Mouse (Mus musculus): ENCODE data around the gene Uts2.
A peak's percentile ranks its signal among the peaks of the same experiment; 100 is the strongest.

The Uts2 gene

DNA sequence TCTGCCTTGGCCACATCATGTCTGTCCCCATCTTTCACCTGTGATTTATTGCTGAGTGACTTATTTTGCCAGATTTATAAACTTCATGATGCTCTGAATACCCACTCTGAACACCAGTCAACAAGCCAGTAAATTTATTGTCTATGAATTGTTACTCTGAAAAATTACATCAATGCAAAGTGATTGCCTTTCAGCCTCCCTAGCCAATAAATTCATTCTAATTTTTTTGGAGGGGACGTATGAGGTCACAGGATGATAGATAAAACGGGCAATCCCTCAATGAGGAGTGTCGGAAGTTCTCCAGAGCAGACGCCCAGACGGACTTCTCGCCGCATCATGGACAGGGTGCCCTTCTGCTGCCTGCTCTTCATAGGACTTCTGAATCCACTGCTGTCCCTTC is at the start of gene Uts2:
Gene Uts2, plus strand, starts transcription at position 301 of the 400 bp plus-strand sequence.
- DNase-seq (ENCODE audit: low spot score) = no peak

- DNase-seq (ENCODE audit: low spot score) = no peak
These were observed 45.9 kb upstream of the Uts2 start for GRCm38 (mm10) chr4:150950972-150951371.

- no peak for DNase-seq (ENCODE audit: low spot score)
These were observed 40.4 kb upstream of the Uts2 start for GRCm38 (mm10) chr4:150956369-150957105.

GRCm38 (mm10) chr4:150957106-150957458 is 39.8 kb upstream of the Uts2 start:
- no peak for DNase-seq (ENCODE audit: low spot score)

GRCm38 (mm10) chr4:150958536-150958935 is 38.4 kb upstream of the Uts2 start:
- no peak for DNase-seq (ENCODE audit: low spot score)

DNA sequence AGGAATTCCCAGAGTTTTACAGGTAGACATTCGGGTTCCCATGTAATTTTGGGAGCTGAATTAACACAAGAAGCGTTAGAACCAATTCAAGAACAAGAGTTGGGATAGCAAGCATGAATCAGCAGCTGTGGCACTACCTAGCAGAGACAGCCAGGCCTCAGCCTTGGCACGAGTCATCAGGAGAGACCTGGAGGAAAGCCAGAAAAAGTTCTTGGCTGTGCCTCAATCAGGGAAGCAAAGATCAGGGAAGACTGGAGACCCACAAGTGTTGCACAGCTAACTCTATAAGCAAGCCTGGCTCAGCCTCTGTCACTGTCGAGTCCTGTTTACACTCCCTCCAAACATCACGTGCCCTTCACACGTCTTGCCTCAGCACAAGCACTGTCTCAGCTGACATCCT is 34.7 kb upstream of the Uts2 start:
- no peak for DNase-seq (ENCODE audit: low spot score)

GRCm38 (mm10) chr4:150963711-150964110 is 33.2 kb upstream of the Uts2 start:
- no peak for DNase-seq (ENCODE audit: low spot score)

DNA sequence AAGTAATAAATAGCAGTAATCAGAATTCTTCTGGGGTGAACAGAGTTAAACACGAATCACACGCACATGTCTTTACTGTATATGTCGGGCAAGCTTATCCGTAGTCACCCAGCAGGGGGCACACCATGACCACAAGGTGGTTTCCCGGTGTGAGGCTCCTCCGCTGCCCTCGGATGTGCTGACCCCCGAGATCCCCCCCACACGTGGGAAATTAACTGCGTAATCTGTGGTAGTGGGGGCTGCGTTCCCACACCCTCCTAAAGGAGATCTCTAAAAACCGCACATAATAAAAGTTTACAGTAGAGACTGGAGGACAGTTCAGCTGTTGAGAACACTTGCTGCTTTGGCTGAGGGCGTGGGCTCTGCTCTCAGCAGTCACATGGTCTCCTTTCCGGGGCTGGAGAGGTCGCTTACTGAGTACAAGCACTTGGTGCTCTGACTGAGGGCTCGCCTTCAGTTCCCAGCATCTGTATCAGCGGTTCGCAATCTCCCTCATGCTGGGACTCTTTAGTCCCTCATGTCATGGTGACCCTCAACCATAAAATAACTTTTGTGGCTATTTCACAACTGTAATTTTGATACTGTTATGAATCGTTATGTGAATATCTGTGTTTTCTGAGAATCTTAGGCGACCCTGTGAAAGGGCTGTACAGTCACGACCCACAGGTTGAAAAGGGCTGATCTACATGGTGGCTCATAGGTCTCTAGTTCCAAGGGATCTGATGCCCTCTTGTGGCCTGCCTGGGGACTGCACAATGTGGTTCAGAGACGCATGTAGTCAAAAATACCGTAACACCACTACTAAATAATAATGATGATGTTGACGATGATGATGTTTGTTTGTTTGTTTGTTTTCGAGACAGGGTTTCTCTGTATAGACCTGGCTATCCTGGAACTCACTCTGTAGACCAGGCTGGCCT is 32.0 kb upstream of the Uts2 start:
- DNase-seq (ENCODE audit: low spot score) = peak; percentile 85

DNA sequence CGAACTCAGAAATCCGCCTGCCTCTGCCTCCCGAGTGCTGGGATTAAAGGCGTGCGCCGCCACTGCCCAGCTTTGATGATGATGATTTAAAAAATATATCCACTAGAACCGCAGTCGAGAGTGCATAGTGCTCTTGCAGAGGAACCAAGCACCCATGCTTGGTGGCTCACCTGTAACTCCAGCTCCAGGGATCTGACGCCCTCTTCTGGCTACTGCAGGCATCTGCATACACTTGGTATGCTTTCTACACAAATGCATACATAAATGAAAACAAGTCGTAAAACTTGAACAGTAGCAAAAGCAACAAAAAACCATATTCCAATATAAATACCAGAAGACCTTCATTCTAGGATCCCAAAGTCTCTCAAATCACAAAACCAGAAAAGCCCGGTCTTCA is 31.3 kb upstream of the Uts2 start:
- DNase-seq (ENCODE audit: low spot score) = peak; percentile 27

DNA sequence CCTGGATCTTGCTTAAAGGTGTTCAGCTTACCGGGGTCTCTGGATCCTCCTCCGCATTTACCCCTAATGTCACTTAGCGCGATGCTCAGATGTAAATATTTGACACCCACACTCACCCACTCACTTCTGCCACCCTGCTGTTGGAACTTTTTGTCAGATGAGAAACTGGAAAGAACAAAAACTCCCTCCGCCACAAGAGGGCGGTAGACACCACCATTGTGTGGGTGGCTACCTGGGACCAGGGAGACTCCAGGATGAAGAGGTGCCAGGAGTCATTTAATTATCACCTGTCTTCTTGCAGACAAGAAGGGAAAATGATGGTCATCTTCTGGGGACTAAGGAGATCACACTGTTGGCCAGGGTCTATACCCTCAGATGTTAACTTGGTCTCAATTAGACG is 30.3 kb upstream of the Uts2 start:
- DNase-seq (ENCODE audit: low spot score) = peak; percentile 50

DNA sequence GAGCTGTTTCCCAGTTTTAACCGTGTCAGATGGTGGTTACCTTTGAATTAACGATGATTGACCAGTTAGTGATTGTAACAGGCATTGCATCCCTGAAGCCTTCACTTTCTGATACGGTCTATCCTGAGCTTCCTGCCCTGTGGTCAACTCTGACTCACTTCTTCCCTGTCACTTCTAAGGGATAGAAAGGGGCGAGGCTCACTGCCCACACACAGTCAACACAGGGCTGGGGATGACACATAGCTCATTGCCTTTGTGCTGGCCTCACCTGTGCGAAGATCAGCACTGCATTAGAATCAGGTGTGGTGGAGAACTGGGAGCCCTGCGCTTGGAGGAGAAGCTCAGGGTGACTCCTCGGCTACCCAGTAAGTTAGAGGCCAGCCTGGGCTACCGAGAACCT is 27.9 kb upstream of the Uts2 start:
- no peak for DNase-seq (ENCODE audit: low spot score)

DNA sequence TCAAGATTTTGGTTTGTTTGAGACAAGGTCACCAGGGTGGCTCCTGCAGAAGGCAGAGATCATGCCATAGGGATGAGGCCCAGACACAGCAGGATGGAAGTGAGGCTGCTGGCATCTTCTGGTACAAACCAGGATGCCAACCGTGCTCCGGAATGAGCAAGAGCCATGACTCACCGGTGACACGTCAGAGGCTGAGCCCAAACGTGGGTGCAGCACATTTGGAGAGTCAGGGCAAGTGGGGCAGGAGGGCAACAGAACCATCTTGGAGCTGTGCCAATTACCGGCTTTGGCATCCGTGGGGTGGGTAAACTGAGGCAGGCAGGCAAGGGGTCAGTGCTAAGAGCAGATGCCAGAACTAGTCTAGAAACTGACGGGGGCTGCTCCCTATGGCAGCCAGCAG is 23.6 kb upstream of the Uts2 start:
- no peak for DNase-seq (ENCODE audit: low spot score)

DNA sequence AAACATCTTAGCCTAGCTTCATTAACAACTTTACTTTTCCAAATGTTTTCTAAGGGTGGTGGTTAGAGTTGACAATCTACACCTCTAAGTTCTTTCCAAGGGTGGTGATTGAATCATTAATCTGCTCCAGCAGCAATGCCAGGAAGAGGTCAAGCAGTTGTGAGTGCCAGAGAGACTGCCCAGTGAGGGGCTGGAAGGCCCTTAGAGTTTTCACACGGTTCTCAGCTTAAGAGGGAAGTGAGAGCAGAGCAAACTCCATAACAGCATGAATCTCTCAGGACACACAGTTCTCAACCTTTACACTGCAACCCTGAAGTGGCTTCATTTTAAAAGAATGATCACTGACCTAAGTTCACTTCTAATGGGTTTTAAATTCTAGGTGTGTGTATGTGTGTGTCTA is 21.8 kb upstream of the Uts2 start:
- DNase-seq (ENCODE audit: low spot score) = no peak

DNA sequence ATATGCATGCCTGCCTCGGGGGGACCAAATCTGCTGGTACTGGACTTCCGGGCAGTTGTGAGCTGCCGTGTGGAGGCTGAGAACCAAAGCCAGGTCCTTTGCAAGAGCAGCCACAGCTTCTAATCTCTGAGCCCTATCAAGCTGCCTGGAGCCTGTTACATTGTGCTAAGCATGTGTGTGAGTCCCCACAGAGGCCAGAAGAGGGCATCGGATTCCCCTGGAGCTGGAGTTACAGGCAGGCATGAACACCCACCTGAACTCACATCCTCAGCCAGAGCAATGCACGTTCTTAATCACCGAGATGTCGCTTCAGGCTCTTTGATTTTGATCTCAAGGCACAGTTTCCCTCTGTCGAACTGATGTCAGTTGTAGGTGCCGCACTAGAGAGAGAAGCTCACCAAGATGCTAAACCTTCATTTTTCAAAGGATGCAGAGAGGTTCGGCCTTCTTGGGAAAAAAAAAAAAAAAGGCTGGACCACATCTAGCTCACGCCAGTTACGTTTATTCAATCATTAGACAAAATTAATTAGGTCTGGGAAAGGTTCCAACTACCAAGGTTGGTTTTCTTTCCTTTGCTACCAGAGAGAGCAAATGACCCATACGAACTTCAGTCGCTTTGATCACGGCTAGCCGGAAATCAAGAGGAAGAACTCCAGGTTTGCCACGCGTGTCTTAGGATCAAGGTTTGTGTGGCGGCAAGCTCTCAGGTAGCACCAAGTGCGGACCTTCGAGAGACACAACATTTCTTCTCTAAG is 18.6 kb upstream of the Uts2 start:
- no peak for DNase-seq (ENCODE audit: low spot score)

GRCm38 (mm10) chr4:150979455-150979854 is 17.4 kb upstream of the Uts2 start:
- DNase-seq (ENCODE audit: low spot score) = no peak

DNA sequence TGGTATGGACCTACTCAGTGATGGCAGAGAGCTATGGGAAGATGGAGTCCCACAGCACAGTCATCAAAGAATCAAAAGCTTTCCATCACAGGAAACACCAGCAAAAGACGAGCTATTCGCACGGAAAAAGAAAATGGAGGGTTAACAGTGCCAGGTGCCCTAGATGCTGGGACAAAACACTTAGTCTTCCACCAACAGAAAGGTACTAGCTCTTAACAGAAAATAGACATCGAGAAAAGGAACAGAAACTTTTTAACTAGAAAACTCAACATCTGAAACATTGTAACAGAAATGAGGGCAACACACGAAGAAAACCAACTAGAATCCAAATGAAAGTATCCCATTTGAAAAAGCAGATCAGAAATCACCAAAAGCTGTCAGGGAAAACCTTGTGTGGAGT is 16.7 kb upstream of the Uts2 start:
- DNase-seq (ENCODE audit: low spot score) = no peak

DNA sequence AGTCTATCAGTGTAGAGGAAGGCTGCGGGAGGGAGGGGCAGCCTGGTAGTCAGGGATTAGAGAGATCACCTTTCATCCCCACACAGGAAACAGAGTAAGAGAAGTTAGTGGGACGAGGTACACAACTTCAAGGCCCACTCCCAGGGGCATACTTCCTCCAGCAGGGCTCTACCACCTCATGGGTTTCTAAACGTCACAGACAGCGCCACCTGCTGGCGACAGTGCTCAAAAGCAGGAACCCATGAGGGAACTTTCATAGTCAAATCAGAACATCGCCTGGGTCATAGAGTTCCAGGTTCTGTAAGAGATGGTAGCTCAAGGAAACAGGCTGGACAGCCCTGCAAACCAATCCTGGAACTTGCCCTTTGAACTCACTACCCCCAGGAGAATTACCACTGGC is 6.7 kb upstream of the Uts2 start:
- peak; percentile 23 for DNase-seq (ENCODE audit: low spot score)

- DNase-seq (ENCODE audit: low spot score) = no peak
These were observed 1.7 kb downstream of the Uts2 start for GRCm38 (mm10) chr4:150998626-150999025.

DNA sequence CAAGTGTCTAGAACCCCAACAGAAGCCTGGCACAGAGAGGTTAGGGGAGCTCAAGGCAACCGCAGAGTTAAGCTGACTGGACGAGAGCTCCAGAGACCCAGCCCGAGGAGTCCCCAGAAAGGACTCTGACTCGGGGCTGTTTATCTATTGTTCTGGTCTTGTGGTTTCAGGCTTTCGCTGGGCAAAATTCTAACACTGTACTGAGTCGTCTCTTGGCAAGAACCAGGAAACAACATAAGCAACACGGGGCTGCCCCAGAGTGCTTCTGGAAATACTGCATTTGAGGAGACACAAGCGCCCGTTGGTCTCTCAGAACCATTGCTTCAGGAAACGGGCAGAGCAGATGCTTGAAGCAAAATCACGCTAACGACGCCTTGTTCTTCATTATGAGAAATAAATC is 4.5 kb downstream of the Uts2 start:
- DNase-seq (ENCODE audit: low spot score) = no peak

DNA sequence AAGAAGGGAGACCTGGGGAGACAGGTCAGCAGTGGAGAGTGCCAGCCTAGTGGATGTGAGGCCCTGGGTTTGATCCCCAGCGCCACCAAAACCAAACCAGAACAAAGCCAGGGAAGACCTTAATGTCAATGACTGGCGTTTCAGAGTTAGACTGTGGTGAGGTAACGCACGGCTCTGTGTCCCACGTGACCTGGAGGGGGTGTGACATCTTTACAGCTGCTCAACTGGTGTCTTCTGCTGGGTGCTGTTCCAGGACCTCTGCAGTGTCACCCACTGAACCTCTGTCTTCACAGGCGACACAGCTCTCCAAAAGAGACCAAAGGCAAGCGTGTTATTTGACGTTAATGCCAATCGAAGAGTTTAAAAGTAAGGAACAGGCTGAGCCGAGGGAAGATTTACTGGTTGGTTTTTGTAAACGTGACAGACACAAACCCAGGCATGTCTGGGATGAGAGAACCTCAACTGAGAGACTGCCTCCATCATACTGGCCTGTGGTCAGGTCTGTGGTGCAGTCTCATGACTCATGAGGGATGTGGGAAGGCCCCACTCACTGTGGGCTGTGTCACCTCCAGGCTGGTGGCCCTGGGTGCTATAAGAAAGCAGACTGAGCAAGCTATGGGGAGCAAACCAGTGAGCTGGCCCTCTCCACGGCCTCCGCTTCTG is 8.9 kb downstream of the Uts2 start:
- DNase-seq (ENCODE audit: low spot score) = peak; percentile 35

- DNase-seq (ENCODE audit: low spot score) = peak; percentile 33
These were observed 10.0 kb downstream of the Uts2 start for GRCm38 (mm10) chr4:151006945-151007344.

DNA sequence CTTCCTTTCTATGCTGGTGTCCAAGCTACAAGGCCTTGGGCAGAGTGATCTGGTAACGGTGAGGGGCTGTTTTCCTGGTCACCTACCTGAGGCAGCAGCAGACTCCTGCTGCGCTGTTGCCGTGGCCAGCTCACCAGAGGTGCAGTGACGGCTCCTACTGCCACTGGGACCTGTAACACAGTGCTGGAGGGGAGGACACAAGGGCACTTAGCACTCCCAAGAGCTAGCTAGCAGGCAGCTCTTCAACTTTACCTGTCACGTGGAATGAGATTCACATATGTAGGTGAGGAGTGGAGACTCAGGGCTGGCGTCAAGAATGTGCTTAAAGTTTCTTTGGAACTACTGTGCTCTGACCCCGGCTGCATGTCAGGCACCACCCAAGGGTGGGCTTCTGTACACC is 13.4 kb downstream of the Uts2 start:
- DNase-seq (ENCODE audit: low spot score) = no peak

Measured in T-cell, adult 2 months (primary cell).